Mouse (Mus musculus) kidney, adult 2 months (tissue): ENCODE results near the gene Atp6v0e.

ENCODE experiments used
- CTCF ChIP-seq: fragments of 200-500 bp; conservative IDR thresholded peaks from 2 replicates; pipeline ENCODE4 v1.5.1; 2011; ENCODE audit warnings: low read depth, mild to moderate bottlenecking, control low read depth, low read length, moderate library complexity, mixed read lengths; ENCODE audit not compliant: insufficient read depth, insufficient read length
- POLR2A ChIP-seq: fragments of 200-500 bp; IDR thresholded peaks from one replicate; pipeline ENCODE4 v1.6.1; 2011; ENCODE audit warnings: low read depth, low read length, control low read depth

- TF ChIP-seq CTCF (no peak), POLR2A (no peak)
Measured at GRCm38 (mm10) chr17:26727110-26727755, 64.2 kb downstream of the Atp6v0e start.
